Mouse (Mus musculus) embryonic facial prominence, embryonic 12.5 days (tissue): ENCODE data around the gene Prom2. TPM values are rescaled to one million over a fixed set of nuclear protein-coding genes. Genes with fewer than 3 reads are reported as not detected.

ENCODE experiments used
- ATAC-seq: fragments of 200-750 bp; cut with Nextera tagmentation; 2 replicates; pipeline ENCODE4 v1.8.0; 2017; ENCODE audit not compliant: insufficient number of reproducible peaks, insufficient read depth, low FRiP score, low TSS enrichment
- H3K27ac ChIP-seq: fragments of 300-500 bp; sonication (generic); 2 replicates; pipeline ENCODE4 v1.5.1; 2016; ENCODE audit warnings: mild to moderate bottlenecking
- H3K27me3 ChIP-seq: fragments of 300-500 bp; sonication (generic); 2 replicates; pipeline ENCODE4 v1.6.1; 2016; ENCODE audit warnings: mild to moderate bottlenecking, moderate library complexity
- H3K36me3 ChIP-seq: fragments of 300-500 bp; sonication (generic); 2 replicates; pipeline ENCODE4 v1.6.1; 2016; ENCODE audit warnings: mild to moderate bottlenecking
- H3K4me1 ChIP-seq: fragments of 300-500 bp; sonication (generic); 2 replicates; pipeline ENCODE4 v1.6.1; 2016
- H3K4me2 ChIP-seq: fragments of 300-500 bp; sonication (generic); replicated peaks from 2 replicates; pipeline ENCODE4 v1.6.1; 2016; ENCODE audit warnings: mild to moderate bottlenecking, moderate library complexity
- H3K4me3 ChIP-seq: fragments of 300-500 bp; sonication (generic); 2 replicates; pipeline ENCODE4 v1.5.1; 2016; ENCODE audit warnings: mild to moderate bottlenecking
- H3K9ac ChIP-seq: fragments of 300-500 bp; sonication (generic); 2 replicates; pipeline ENCODE4 v1.6.1; 2016; ENCODE audit warnings: mild to moderate bottlenecking, moderate library complexity
- H3K9me3 ChIP-seq: fragments of 300-500 bp; sonication (generic); 2 replicates; pipeline ENCODE4 v1.6.1; 2016; ENCODE audit warnings: mild to moderate bottlenecking, moderate library complexity
- WGBS: fragments of 180-500 bp; shearing (Covaris S2); methylation state at CpG from one replicate; pipeline ENCODE4 v1.1.7; 2016; 5-methylcytosine and 5-hydroxymethylcytosine counted together
- polyA plus RNA-seq: library from polyadenylated mRNA; unstranded; fragments of >200 nt; fragmentation: Nextera tagmentation; extraction: Ambion mirVana; gene quantifications from 2 replicates; pipeline ENCODE4 v1.2.1, GENCODE M21; 2016

Prom2 gene
- polyA plus RNA-seq, result 1.4 and 1.8 TPM in 2 replicates

DNA sequence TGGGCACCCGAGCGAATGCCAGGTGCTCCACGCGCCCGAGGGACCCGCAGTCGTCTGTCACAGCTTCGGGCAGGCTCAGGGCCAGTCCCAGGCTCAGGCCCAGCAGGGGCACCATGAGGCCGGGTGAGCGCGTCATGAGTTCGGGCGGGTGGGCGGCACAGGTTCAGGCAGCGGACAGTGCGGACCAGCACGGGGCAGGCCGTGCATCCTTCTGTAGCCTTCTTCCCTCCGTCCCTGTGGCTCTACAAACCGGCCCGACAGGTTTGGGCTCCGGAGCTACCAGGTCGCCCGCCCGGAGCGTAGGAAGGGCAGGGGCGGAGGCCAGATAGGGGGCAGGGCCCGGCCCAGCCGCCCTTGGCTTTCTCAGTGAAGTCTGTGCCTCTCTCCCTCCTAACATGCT lies at the start of gene Prom2:
Gene Prom2 (minus strand): TSS at position 283 of the 400 bp plus-strand sequence.
- Histone ChIP-seq H3K27me3 (peaks cover 69% of the 10 kb centered on the region), H3K4me1 (no peaks in the 10 kb centered on the region), H3K36me3 (no peaks in the 10 kb centered on the region), H3K4me2 (peak within 1 kb of the TSS; percentile 37), H3K27ac (no peak within 1 kb of the TSS), H3K9me3 (no peaks in the 10 kb centered on the region), H3K4me3 (peak within 1 kb of the TSS; percentile 17; the same call in 1 of the 2 replicates), H3K9ac (0 out of 2 replicates have a peak within 1 kb of the TSS, but pooled peaks have one; percentile 15)
- 2% methylated on average over 28 of the region's 29 CpGs for WGBS
- ATAC-seq, result no peak

DNA sequence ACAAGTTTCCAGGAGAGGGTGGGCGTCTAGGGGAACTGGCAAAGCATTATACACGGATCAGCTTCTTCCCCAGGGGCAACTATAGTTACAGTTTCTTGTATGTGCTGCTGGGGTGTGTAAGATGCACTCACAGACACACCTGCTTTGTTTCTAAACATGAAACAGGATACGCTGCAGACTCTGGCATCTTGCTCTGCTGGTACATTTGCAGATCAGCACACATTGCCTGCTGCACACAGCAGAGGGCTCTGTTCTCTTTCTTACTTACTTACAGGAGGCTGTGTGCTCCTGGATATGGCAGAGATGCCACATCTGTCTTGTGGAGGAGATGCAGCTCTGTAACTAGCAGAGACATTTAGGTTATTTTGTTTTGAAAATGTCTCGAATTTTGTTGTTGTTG lies 49.6 kb upstream of the Prom2 start:
- Histone ChIP-seq H3K27me3 (no peaks in the 10 kb centered on the region), H3K9ac (no peak overlapping the region), H3K4me2 (no peak overlapping the region), H3K36me3 (peaks cover 30% of the 10 kb centered on the region), H3K27ac (no peak overlapping the region), H3K4me1 (peaks cover 17% of the 10 kb centered on the region), H3K9me3 (no peaks in the 10 kb centered on the region), H3K4me3 (no peak overlapping the region)
- 62% methylated on average over 4 of the region's 4 CpGs for WGBS
- ATAC-seq, result no peak

DNA sequence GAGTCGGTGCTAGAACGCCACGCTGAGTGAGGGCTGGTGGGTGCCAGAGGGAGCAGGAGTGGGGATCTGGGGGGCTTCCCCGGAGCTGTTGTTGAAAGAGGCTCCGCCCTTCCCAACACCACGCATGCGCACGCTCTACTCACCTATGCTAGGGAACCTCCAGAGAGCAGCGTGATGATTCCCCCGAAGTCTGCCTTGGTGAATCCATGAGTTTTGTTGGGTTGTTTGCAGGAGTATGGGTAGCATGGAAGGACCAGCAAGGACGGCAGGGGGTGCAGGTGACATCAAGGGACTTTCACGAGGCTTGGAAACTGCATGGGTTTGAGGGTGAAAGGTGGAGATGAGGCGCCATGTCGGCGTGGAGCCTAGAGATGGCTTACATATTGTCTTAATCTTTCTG lies 48.9 kb upstream of the Prom2 start:
- Histone ChIP-seq H3K4me2 (no peak overlapping the region), H3K27ac (no peak overlapping the region)
- no peak for ATAC-seq

DNA sequence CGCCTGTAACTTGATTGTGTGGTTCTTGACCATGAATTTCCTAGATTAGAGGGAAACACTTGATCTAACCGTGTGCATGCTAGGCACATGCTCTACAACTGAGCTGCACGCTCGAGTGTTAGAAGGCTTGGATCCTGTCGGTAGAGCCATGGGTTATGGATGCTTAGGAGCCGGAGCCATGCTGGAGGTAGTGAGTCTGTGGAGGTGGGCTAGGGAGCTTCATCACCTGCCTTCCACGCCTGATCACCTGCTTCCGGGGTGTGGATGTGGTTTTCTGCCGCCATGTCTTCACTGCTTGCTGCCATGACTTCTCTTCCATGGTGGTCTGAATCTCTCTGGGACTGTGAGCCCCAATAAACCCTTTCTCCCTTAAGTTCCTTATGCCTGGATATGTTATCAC lies 47.6 kb upstream of the Prom2 start:
- Histone ChIP-seq H3K9ac (no peak overlapping the region), H3K27me3 (no peaks in the 10 kb centered on the region), H3K36me3 (peaks cover 13% of the 10 kb centered on the region), H3K4me3 (no peak overlapping the region), H3K27ac (no peak overlapping the region), H3K4me1 (peaks cover 22% of the 10 kb centered on the region), H3K4me2 (no peak overlapping the region), H3K9me3 (no peaks in the 10 kb centered on the region)
- 92% methylated on average over 9 of the region's 9 CpGs for WGBS
- no peak for ATAC-seq

More for the DNA sequence above, 48.9 kb upstream of the Prom2 start:
- no peaks in the 10 kb centered on the region for H3K9me3 ChIP-seq
- H3K9ac ChIP-seq, result no peak overlapping the region
- 78% methylated on average over 15 of the region's 15 CpGs for WGBS
- H3K4me1 ChIP-seq, result peaks cover 17% of the 10 kb centered on the region
- H3K36me3 ChIP-seq, result peaks cover 24% of the 10 kb centered on the region
- H3K4me3 ChIP-seq, result no peak overlapping the region
- no peaks in the 10 kb centered on the region for H3K27me3 ChIP-seq

DNA sequence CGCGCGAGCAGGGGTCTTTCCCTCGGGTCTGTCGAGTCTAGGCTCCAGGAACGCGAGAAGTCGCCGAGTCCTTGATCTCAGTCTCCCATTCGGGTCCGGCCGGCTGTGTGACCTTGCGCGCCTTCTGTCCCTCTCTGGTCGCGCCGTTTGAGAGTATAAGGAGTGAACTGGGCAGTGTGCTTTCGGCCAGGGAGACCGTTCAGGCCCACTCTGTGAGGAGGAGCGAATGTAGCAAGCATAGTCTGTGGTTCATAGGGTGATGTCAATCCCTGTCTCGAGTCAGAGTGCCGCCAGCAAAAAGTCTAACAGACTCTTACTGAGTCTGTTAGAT lies 46.2 kb upstream of the Prom2 start:
- H3K36me3 ChIP-seq, result peaks cover under 1% of the 10 kb centered on the region; the same call in 1 of the 2 replicates
- peak overlapping the region; percentile 94 for H3K4me3 ChIP-seq
- no peak; the same call in 1 of the 2 replicates for ATAC-seq
- peak overlapping the region; percentile 80 for H3K9ac ChIP-seq
- H3K9me3 ChIP-seq, result no peaks in the 10 kb centered on the region
- H3K4me1 ChIP-seq, result peaks cover 29% of the 10 kb centered on the region
- no peaks in the 10 kb centered on the region for H3K27me3 ChIP-seq
- H3K27ac ChIP-seq, result peak overlapping the region; percentile 82
- WGBS, result under 1% methylated on average over 22 of the region's 22 CpGs
- H3K4me2 ChIP-seq, result peak overlapping the region; percentile 77

DNA sequence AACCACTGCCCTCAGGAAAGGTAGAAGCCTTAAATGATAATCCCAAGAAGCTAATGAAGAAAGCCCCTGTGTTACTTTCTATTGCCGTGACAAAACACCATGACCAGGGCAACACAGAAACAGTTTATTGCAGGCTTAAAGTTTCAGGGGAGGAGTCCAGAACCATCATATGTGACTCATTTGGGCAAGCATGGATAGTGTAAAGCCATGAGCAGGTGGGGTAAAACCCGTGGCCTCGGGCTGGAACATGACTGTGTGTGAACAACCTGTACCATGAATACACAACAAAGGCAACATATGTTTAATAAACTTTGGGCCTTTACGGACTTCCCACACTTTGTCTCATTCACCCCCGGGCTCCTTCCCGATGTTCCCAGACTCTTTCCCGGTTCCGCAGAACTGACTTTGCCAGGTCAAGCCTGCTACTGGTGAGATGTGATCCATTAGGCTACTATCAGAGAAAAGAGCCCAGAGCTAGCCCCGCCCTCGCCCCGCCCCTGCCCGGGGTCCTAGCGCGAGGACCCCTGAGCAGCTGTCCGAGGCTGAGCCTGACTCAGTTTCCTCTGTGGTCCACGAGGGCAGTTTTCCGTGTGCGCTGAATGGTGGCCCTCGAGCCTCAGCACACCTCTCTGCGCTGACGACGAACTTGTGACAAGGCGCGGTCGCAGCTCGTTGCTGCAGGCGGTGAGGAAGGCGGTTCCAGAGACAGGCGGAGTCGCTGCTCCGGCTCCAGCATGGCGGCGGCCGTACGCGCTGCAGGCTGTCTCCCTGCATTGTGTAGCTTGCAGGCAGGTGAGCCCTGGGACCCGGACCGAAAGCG lies 45.6 kb upstream of the Prom2 start, which contains the start of the genes Zfp661 and Mrps5:
Gene Zfp661 (minus strand): TSS at position 401 of the 820 bp plus-strand sequence.
Gene Mrps5 (plus strand): TSS at position 529 of the 820 bp plus-strand sequence.
- Histone ChIP-seq H3K4me2 (peak within 1 kb of the TSS; percentile 77), H3K4me3 (peak within 1 kb of the TSS; percentile 94), H3K27me3 (no peaks in the 10 kb centered on the region), H3K36me3 (no peaks in the 10 kb centered on the region), H3K9ac (peak within 1 kb of the TSS; percentile 80), H3K27ac (peak within 1 kb of the TSS; percentile 82), H3K9me3 (no peaks in the 10 kb centered on the region), H3K4me1 (peaks cover 29% of the 10 kb centered on the region)
- 4% methylated on average over 39 of the region's 39 CpGs for WGBS
- peak; percentile 65 for ATAC-seq

DNA sequence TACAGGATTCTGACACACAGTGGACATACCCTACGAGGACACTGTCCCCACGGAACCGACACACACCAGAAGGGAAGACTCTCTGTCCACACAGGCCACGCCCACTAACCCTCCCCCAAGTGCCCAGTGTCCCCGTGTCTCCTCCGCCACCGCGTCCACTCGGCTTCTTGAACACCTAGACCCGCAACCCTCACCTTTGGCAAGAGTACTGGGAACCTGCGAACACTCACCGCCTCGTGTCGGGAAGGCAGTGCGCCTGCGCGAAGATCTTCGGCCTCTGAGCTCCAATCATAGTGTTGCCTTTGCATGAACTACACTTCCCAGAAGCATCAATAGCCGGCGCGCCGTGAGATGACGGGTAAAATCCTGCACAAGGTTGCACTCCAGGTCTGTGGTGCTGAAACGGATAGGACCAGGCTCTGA lies 43.2 kb upstream of the Prom2 start:
- H3K4me1 ChIP-seq, result peaks cover 29% of the 10 kb centered on the region
- under 1% methylated on average over 24 of the region's 24 CpGs for WGBS
- peak overlapping the region; percentile 71 for H3K4me3 ChIP-seq
- H3K27ac ChIP-seq, result no peak overlapping the region
- ATAC-seq, result peak; percentile 78
- H3K4me2 ChIP-seq, result peak overlapping the region; percentile 62
- H3K9ac ChIP-seq, result peak overlapping the region; percentile 66
- H3K36me3 ChIP-seq, result no peaks in the 10 kb centered on the region; the same call in 1 of the 2 replicates
- no peaks in the 10 kb centered on the region for H3K27me3 ChIP-seq
- H3K9me3 ChIP-seq, result no peaks in the 10 kb centered on the region

DNA sequence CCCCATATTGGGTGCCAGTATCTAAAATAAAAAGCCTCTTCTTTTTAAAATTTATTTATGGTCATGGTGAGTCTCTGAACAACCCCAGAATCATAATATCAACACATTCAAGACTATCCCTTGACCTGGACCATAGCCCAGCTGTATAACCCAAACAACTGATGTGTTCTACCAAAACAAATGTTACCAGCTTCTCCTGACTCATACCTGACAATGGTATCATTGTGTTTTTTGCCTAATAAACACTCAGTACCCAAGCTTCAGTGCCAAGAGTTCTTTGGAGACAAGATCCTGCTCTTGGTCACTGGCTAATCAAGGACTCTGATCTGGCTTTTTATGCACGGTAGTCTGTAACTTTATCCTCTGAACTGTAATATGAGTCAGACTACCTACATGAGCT lies 32.1 kb upstream of the Prom2 start:
- H3K9ac ChIP-seq, result no peak overlapping the region
- H3K27me3 ChIP-seq, result no peaks in the 10 kb centered on the region
- no peaks in the 10 kb centered on the region for H3K4me1 ChIP-seq
- no peak overlapping the region for H3K4me3 ChIP-seq
- no peak for ATAC-seq
- no peak overlapping the region for H3K27ac ChIP-seq
- H3K9me3 ChIP-seq, result 0 out of 2 replicates have a peak, but pooled peaks cover 4% of the 10 kb centered on the region
- H3K4me2 ChIP-seq, result no peak overlapping the region
- peaks cover 25% of the 10 kb centered on the region for H3K36me3 ChIP-seq
- 20% methylated on average over 1 of the region's 1 CpGs for WGBS

DNA sequence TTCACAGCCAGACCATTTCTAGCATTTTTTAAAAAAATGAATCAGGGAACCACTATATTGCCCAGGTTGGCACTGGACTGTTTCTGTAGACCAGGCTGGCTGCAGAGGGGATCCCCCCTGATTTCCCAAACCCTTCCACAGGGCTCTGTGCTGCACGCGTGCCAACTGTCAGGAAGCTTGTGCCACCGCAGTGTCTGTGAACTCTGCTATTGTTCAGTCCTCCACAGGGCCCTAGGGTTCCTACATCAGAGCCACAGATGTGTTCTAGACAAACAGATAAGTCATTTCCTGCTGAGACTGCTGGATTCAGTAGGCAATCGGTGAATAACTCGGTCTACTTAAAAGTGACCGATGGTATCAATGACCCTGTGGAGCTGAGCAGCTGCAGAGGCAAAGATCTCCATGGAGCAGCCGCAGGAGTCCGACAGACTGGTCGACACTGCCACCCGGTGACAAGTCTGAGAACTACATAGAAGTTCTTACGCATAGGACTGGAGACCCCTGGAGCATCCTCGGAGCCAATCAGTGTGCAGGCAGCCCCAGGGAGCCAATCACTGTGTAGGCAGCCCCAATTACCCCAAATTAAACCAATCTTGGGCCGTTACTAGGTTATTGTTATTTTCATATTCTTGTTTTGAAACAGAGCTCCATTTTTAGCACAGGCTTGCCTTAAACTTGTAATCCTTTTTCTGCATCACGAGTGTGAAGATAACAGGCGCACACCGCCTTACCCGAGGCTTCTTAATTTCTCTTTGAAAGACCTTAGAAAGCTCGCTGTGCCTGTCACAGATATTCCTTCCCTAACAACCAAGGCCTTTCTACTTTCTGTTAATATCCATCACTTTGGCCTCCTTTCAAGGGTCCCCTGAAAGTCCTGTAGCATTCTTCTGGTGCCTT lies 18.1 kb upstream of the Prom2 start:
- no peaks in the 10 kb centered on the region for H3K27me3 ChIP-seq
- H3K27ac ChIP-seq, result no peak overlapping the region
- peak; percentile 97 for ATAC-seq
- WGBS, result 17% methylated on average over 18 of the region's 18 CpGs
- 0 out of 2 replicates have a peak overlapping the region, but pooled peaks have one; percentile 1 for H3K4me3 ChIP-seq
- H3K9me3 ChIP-seq, result no peaks in the 10 kb centered on the region
- no peak overlapping the region for H3K9ac ChIP-seq
- H3K4me1 ChIP-seq, result no peaks in the 10 kb centered on the region
- peak overlapping the region; percentile 32 for H3K4me2 ChIP-seq
- no peaks in the 10 kb centered on the region for H3K36me3 ChIP-seq

DNA sequence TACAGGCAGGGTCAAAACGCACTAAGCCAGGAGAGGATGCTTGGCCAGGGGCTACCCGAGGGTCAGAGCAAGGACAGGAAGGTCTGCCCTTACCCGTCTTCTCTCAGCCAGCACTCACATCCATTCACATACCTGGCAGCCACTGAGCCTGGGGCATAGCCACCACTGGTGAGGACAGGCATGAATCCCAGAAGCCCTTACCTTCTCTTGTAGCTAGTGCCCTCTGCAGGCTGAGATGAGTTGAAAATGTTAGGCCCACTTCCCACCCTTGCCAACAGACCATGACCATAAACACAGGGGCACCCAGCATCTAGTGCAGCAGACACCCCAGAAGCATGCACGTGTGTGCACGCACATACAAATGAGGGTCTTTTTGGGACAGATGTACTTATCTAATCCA lies 9.8 kb upstream of the Prom2 start:
- 40% methylated on average over 5 of the region's 5 CpGs for WGBS
- no peak overlapping the region for H3K27ac ChIP-seq
- no peaks in the 10 kb centered on the region for H3K36me3 ChIP-seq
- 0 out of 2 replicates have a peak, but pooled peaks have one; percentile 56 for ATAC-seq
- H3K9ac ChIP-seq, result no peak overlapping the region
- no peaks in the 10 kb centered on the region for H3K4me1 ChIP-seq
- H3K4me2 ChIP-seq, result no peak overlapping the region
- H3K9me3 ChIP-seq, result no peaks in the 10 kb centered on the region
- no peak overlapping the region for H3K4me3 ChIP-seq
- no peaks in the 10 kb centered on the region for H3K27me3 ChIP-seq

DNA sequence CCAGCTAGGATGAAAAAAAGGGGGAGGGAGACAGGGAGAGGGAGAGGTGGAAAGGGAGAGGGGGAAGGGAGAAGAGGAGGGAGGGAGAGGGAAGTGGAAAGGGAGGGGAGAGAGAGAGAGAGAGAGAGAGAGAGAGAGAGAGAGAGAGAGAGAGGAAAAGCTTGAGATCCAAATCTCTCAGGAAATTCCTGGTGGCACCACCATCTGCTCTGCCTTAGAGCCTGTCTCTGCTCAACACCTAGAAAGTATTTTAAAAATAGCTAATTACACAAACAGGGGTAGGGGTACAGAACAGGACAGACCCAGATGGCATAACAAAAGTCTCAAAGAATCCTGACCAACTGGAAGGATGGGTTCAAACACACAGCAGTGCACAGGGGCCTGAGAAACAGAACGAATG lies 9.2 kb upstream of the Prom2 start:
- no peaks in the 10 kb centered on the region for H3K27me3 ChIP-seq
- no peaks in the 10 kb centered on the region for H3K36me3 ChIP-seq
- no peak overlapping the region for H3K27ac ChIP-seq
- ATAC-seq, result no peak
- no peak overlapping the region for H3K4me3 ChIP-seq
- H3K4me2 ChIP-seq, result no peak overlapping the region
- no peak overlapping the region for H3K9ac ChIP-seq
- 62% methylated on average over 1 of the region's 1 CpGs for WGBS
- no peaks in the 10 kb centered on the region for H3K4me1 ChIP-seq
- no peaks in the 10 kb centered on the region for H3K9me3 ChIP-seq
